16 mouse cellular contexts compared by ENCODE assay signal in genomic region chr4:65272295-65272694, GRCm38 (mm10).
DNase-seq lines count a peak whose midpoint lies in the region; ATAC-seq and TF ChIP-seq lines count a peak whose summit lies in the region.
"Had no signal": no experiment of that assay in that cellular context is flagged by ENCODE, and none has a peak within 500 bp of the region (broad histone marks: within the 10 kb centered on the region; RNA-seq: fewer than 3 reads in every experiment).

No protein-coding gene starts in this region.

- no peak overlapping the region for H3K9ac ChIP-seq in kidney, postnatal 0 days (ENCODE audit: low read depth, low read length)
- H3K9ac ChIP-seq in kidney, embryonic 14.5 days (ENCODE audit: low read depth, low read length): no peak overlapping the region
- H3K9ac ChIP-seq: embryonic facial prominence, embryonic 15.5 days; intestine, embryonic 15.5 days; liver, embryonic 13.5 days had no signal

- H3K27me3 ChIP-seq in cerebellum, adult 2 months (ENCODE audit: control insufficient read depth, insufficient read depth, low read length): no peaks in the 10 kb centered on the region
- no peaks in the 10 kb centered on the region for H3K27me3 ChIP-seq in kidney, postnatal 0 days (ENCODE audit: insufficient read depth, low read length)
- no peaks in the 10 kb centered on the region for H3K27me3 ChIP-seq in kidney, embryonic 14.5 days (ENCODE audit: control insufficient read depth, insufficient read depth, low read length)
- H3K27me3 ChIP-seq: embryonic facial prominence, embryonic 15.5 days; intestine, embryonic 15.5 days; liver, embryonic 13.5 days; megakaryocyte, embryonic 14.5 days had no signal

- no peaks in the 10 kb centered on the region for H3K36me3 ChIP-seq in kidney, postnatal 0 days (ENCODE audit: insufficient read depth, low read length)
- no peaks in the 10 kb centered on the region for H3K36me3 ChIP-seq in kidney, embryonic 14.5 days (ENCODE audit: control insufficient read depth, insufficient read depth, low read length)
- H3K36me3 ChIP-seq: embryonic facial prominence, embryonic 15.5 days; intestine, embryonic 15.5 days; liver, embryonic 13.5 days had no signal

- 34% methylated on average over 4 of the region's 4 CpGs for WGBS in cerebellum, adult 2 months
- WGBS in kidney, postnatal 0 days: 35% methylated on average over 4 of the region's 4 CpGs
- WGBS in kidney, embryonic 14.5 days: 42% methylated on average over 4 of the region's 4 CpGs

- TF ChIP-seq CTCF in cerebellum, adult 2 months (IDR thresholded peaks at IDR 0.05; ENCODE audit: borderline replicate concordance, insufficient read depth, low read depth, low read length): no peak
- no peak for TF ChIP-seq CTCF in kidney, postnatal 0 days (IDR thresholded peaks at IDR 0.05; ENCODE audit: low read depth)

- H3K27ac ChIP-seq in cerebellum, adult 2 months (ENCODE audit: insufficient read depth, low read length): no peak overlapping the region
- no peak overlapping the region for H3K27ac ChIP-seq in kidney, postnatal 0 days
- H3K27ac ChIP-seq in kidney, embryonic 14.5 days (ENCODE audit: low read depth, low read length): no peak overlapping the region
- H3K27ac ChIP-seq: embryonic facial prominence, embryonic 15.5 days; intestine, embryonic 15.5 days; liver, embryonic 13.5 days had no signal

- H3K4me3 ChIP-seq in cerebellum, adult 2 months (replicated peaks; ENCODE audit: insufficient read depth, low read depth, low read length): no peak overlapping the region
- no peak overlapping the region for H3K4me3 ChIP-seq in kidney, postnatal 0 days (replicated peaks; ENCODE audit: low read depth, low read length)
- no peak overlapping the region for H3K4me3 ChIP-seq in kidney, embryonic 14.5 days (ENCODE audit: low read length)
- H3K4me3 ChIP-seq: embryonic facial prominence, embryonic 15.5 days; intestine, embryonic 15.5 days; liver, embryonic 13.5 days; megakaryocyte, embryonic 14.5 days had no signal

- ATAC-seq in kidney, postnatal 0 days (replicated peaks; ENCODE audit: low FRiP score, low read depth): no peak
- no peak for ATAC-seq in kidney, embryonic 14.5 days (ENCODE audit: low FRiP score, low TSS enrichment)
- ATAC-seq: intestine, embryonic 15.5 days had no signal

- no peaks in the 10 kb centered on the region for H3K4me1 ChIP-seq in cerebellum, adult 2 months (ENCODE audit: control insufficient read depth, insufficient read depth, low read length)
- no peaks in the 10 kb centered on the region for H3K4me1 ChIP-seq in kidney, postnatal 0 days (replicated peaks; ENCODE audit: insufficient read depth, low read length)
- H3K4me1 ChIP-seq in kidney, embryonic 14.5 days (ENCODE audit: control insufficient read depth, insufficient read depth, low read length): no peaks in the 10 kb centered on the region
- H3K4me1 ChIP-seq: intestine, embryonic 15.5 days; liver, embryonic 13.5 days; megakaryocyte, embryonic 14.5 days had no signal

- H3K9me3 ChIP-seq in kidney, postnatal 0 days (replicated peaks; ENCODE audit: low read length): no peaks in the 10 kb centered on the region
- no peaks in the 10 kb centered on the region for H3K9me3 ChIP-seq in kidney, embryonic 14.5 days (ENCODE audit: control insufficient read depth, low read length)
- H3K9me3 ChIP-seq: embryonic facial prominence, embryonic 15.5 days; intestine, embryonic 15.5 days; liver, embryonic 13.5 days had no signal

- peak; percentile 8 to 16 for DNase-seq in cerebellum, postnatal 10 days
- no peak for DNase-seq in cerebellum, adult 2 months
- DNase-seq in kidney, postnatal 0 days (ENCODE audit: low spot score): peak; percentile 18
- peak; percentile 8 for DNase-seq in ovary, postnatal 36 days (ENCODE audit: low spot score)
- no peak for DNase-seq in ovary, postnatal 10 days (ENCODE audit: low spot score)
- DNase-seq in lung, postnatal 36 days: peak; percentile 36
- no peak for DNase-seq in thymus, postnatal 25 days
- DNase-seq: adrenal gland, adult 8-10 months; cerebellum, postnatal 25 days; liver, embryonic 13.5 days; spleen, adult 18-20 months had no signal

- TF ChIP-seq POLR2A in cerebellum, adult 2 months (IDR thresholded peaks at IDR 0.05; ENCODE audit: borderline replicate concordance, insufficient read depth, low read length): no peak

- H3K4me2 ChIP-seq in kidney, postnatal 0 days (ENCODE audit: low read length): no peak overlapping the region
- no peak overlapping the region for H3K4me2 ChIP-seq in kidney, embryonic 14.5 days (replicated peaks; ENCODE audit: low read depth, low read length)
- H3K4me2 ChIP-seq: embryonic facial prominence, embryonic 15.5 days; heart, embryonic 11.5 days; intestine, embryonic 15.5 days; liver, embryonic 13.5 days had no signal

Comparison
In these comparisons a context has a peak if more than half of its experiments do, and no peak if none do; other contexts are left out.
1. DNase-seq: peak in cerebellum, postnatal 10 days (2 of 2), kidney, postnatal 0 days (single experiment), ovary, postnatal 36 days (single experiment) and lung, postnatal 36 days (single experiment); none in cerebellum, adult 2 months (0 of 2), ovary, postnatal 10 days (single experiment) and thymus, postnatal 25 days (single experiment).